Mouse (Mus musculus) liver, adult 2 months (tissue): ENCODE data around the gene Otulinl. TPM values are rescaled to one million over a fixed set of nuclear protein-coding genes. Genes with fewer than 3 reads are reported as not detected.

ENCODE experiments used
- DNase-seq: peaks from one replicate; pipeline ENCODE4 v3.0.0-alpha.2; 2011; ENCODE audit warnings: low read depth, low spot score; ENCODE audit errors: extremely low read depth
- H3K27ac ChIP-seq: fragments of 200-500 bp; replicated peaks from 2 replicates; pipeline ENCODE4 v1.5.1; 2012; ENCODE audit warnings: low read depth, mild to moderate bottlenecking, control low read depth, inconsistent platforms, low read length; ENCODE audit not compliant: insufficient read depth
- H3K27me3 ChIP-seq: fragments of 200-500 bp; 2 replicates; pipeline ENCODE4 v1.6.1; 2012; ENCODE audit warnings: mild to moderate bottlenecking, moderate library complexity, low read length, inconsistent platforms; ENCODE audit not compliant: control insufficient read depth, insufficient read depth
- H3K36me3 ChIP-seq: fragments of 200-500 bp; 2 replicates; pipeline ENCODE4 v1.6.1; 2012; ENCODE audit warnings: low read length, inconsistent platforms; ENCODE audit not compliant: control insufficient read depth, insufficient read depth
- H3K4me1 ChIP-seq: fragments of 200-500 bp; 2 replicates; pipeline ENCODE4 v1.6.1; 2011; ENCODE audit warnings: low read length; ENCODE audit not compliant: control insufficient read depth, insufficient read depth
- H3K4me3 ChIP-seq: fragments of 200-500 bp; 2 replicates; pipeline ENCODE4 v1.5.1; 2011; ENCODE audit warnings: low read depth, mild to moderate bottlenecking, control low read depth, low read length, moderate library complexity; ENCODE audit not compliant: insufficient read depth
- H3K79me2 ChIP-seq: fragments of 200-500 bp; 2 replicates; pipeline ENCODE4 v1.6.1; 2012; ENCODE audit warnings: inconsistent platforms, mild to moderate bottlenecking, low read length, moderate library complexity; ENCODE audit not compliant: control insufficient read depth, insufficient read depth
- H3K9ac ChIP-seq: fragments of 200-500 bp; 2 replicates; pipeline ENCODE4 v1.6.1; 2012; ENCODE audit warnings: low read depth, mild to moderate bottlenecking, control low read depth, inconsistent platforms, low read length
- CTCF ChIP-seq: fragments of 200-500 bp; IDR thresholded peaks from 2 replicates; pipeline ENCODE4 v1.5.1; 2011; ENCODE audit warnings: low read depth, low read length, control low read depth
- POLR2A ChIP-seq: fragments of 200-500 bp; IDR thresholded peaks from 2 replicates; pipeline ENCODE4 v1.6.1; 2011; ENCODE audit warnings: low read length, control low read depth; ENCODE audit not compliant: insufficient read depth; ENCODE audit errors: extremely low read depth
- WGBS: fragments of 180-500 bp; shearing (Covaris S2); methylation state at CpG from one replicate; pipeline ENCODE4 v1.1.7; 2018; 5-methylcytosine and 5-hydroxymethylcytosine counted together
- polyA plus RNA-seq: library from polyadenylated mRNA; depleted of rRNA; stranded (reverse); fragments of >200 nt; gene quantifications from 2 replicates; pipeline ENCODE4 v1.2.3, GENCODE M21; 2012
- total RNA-seq: library from RNA; depleted of rRNA; stranded (reverse); fragments of >200 nt; gene quantifications from 2 replicates; pipeline ENCODE4 v1.2.3, GENCODE M21; 2014

Otulinl gene
- total and polyA plus RNA-seq, 2 experiments: 0.78 to 2.1 TPM

DNA sequence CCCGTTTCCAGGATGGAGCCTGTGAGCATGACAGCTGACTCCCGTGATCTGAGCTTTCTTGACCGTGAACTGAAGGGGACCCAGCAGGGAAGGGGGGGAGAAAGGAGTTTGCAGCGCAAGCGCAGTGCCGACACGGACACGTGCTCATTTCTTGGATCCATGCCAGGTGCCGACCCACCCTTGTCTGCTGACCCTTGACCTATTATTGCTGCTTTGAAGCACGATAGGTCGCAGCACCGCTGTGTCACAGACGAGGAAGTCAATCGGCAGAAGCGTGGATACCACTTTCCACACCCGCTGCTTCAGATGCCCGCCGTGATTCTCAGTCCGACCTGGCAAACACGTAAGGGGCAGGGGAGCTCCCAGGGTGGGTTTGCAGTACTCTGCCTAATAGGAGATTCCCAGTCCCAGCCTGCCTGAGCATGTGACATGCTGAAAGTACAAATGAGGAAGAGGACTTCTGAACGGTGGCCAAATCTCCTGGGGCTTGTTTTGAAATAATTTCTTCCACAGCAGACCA lies 15.9 kb downstream of the Otulinl start:
- Histone ChIP-seq H3K27me3 (no peaks in the 10 kb centered on the region), H3K27ac (peak overlapping the region; percentile 48; the same call in 1 of the 2 replicates), H3K4me3 (no peak overlapping the region; the same call in 1 of the 2 replicates), H3K4me1 (no peaks in the 10 kb centered on the region), H3K79me2 (no peaks in the 10 kb centered on the region), H3K9ac (no peak overlapping the region), H3K36me3 (no peaks in the 10 kb centered on the region)
- TF ChIP-seq CTCF (no peak), POLR2A (no peak)
- peak; percentile 27 for DNase-seq
- 60% methylated on average over 21 of the region's 21 CpGs for WGBS

DNA sequence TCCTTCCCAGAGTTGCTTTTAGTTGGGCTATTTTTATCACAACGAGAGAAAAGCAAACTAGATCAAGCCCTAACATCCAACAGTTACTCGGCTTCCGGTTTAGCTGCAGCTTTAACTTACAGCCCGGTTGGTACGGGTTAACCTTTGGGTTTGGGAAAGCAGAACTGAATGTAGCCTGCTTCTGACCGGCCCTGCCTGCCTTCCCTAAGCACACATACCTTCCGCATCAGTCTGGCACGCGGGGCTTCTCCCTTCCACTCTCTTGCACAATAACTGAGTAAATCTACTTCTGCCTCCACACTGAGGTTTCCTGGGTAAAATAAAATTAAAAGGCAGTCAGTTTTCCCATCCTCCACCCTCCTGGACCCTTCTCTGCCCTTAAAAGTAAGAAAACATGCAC lies 17.3 kb downstream of the Otulinl start:
- H3K9ac ChIP-seq: no peak overlapping the region
- H3K36me3 ChIP-seq: no peaks in the 10 kb centered on the region
- H3K79me2 ChIP-seq: no peaks in the 10 kb centered on the region
- 68% methylated on average over 9 of the region's 9 CpGs for WGBS
- TF ChIP-seq CTCF: no peak
- TF ChIP-seq POLR2A: no peak
- H3K27ac ChIP-seq: no peak overlapping the region
- no peaks in the 10 kb centered on the region for H3K4me1 ChIP-seq
- no peak overlapping the region for H3K4me3 ChIP-seq
- peak; percentile 34 for DNase-seq
- no peaks in the 10 kb centered on the region for H3K27me3 ChIP-seq

DNA sequence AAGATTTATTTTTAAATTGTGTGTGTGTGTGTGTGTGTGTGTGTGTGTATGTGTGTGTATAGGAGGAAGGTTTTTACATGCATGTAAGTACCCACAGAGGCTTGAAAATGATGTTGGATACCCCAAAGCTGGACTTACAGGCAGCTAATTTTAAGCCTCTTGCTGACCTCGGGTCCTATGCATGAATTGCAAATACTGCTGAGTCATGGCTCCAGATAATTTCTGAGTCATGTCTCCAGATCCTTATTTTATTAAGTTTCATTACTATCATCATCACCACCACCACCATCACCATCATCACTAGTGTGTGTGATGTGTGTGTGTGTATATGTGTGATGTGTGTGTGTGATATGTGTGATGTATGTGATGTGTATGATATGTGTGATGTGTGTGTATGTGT lies 18.7 kb downstream of the Otulinl start:
- no peaks in the 10 kb centered on the region for H3K36me3 ChIP-seq
- no peak overlapping the region for H3K9ac ChIP-seq
- H3K27ac ChIP-seq: no peak overlapping the region
- no peak for DNase-seq
- H3K27me3 ChIP-seq: no peaks in the 10 kb centered on the region
- H3K4me3 ChIP-seq: no peak overlapping the region
- H3K79me2 ChIP-seq: no peaks in the 10 kb centered on the region
- TF ChIP-seq POLR2A: no peak
- TF ChIP-seq CTCF: no peak
- WGBS: 38% methylated on average over 1 of the region's 1 CpGs
- no peaks in the 10 kb centered on the region for H3K4me1 ChIP-seq

DNA sequence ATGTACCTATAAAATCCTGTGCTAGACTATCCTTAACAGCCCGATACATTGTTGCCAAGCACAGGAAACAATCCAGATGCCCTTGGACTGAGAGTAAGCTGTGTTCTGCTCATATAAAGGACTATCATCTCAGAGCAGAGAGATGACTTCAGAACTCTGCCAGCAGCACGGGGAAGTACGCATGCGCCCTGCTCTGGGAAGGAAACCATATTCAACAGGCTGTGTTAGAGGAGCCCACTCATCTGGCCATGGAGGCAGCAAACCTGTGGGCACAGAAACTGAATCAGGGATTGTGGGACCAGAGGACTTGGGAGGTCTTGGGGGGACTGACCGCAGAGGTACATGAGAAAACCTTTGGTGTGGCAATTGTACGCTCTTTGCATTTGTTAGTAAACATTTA lies 19.7 kb downstream of the Otulinl start:
- H3K4me1 ChIP-seq: no peaks in the 10 kb centered on the region
- TF ChIP-seq CTCF (no peak), POLR2A (no peak)
- no peaks in the 10 kb centered on the region for H3K36me3 ChIP-seq
- no peaks in the 10 kb centered on the region for H3K79me2 ChIP-seq
- no peak overlapping the region for H3K27ac ChIP-seq
- H3K9ac ChIP-seq: no peak overlapping the region
- DNase-seq: no peak
- no peaks in the 10 kb centered on the region for H3K27me3 ChIP-seq
- 85% methylated on average over 6 of the region's 6 CpGs for WGBS
- H3K4me3 ChIP-seq: no peak overlapping the region

DNA sequence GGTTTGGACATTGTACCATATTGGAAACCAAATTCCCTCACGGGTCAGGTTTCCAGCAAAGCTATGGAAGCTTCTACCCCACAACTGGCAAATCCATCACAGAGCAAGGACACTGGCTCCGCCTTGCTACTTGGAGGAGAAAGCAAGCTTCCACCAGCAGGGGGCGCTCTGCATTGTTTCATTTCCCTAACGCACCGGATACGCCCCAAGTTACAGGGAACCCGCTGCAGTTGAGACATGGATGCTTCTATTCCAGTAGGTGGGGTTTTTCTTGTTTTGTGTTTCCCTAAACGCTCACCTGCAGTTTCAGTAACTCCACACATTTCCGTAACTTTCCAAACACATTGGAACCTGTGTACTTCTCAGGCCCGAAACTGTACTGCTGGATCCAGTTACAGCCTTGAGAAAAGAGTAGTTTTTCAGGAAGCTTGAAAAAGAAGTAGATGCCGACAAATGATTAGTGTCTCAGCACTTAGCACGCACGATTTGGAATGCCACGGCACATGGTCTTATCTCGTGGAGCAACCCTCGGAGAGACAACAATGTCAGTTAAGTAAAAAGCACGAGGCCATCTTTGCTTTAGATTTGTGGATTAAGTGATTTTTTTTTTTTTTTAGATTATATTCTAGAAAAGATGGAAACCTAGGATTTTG lies 21.7 kb downstream of the Otulinl start:
- peak; percentile 39 for DNase-seq
- no peak for TF ChIP-seq POLR2A
- TF ChIP-seq CTCF: peak; percentile 88
- WGBS: 38% methylated on average over 17 of the region's 17 CpGs
- Histone ChIP-seq H3K4me3 (no peak overlapping the region), H3K79me2 (no peaks in the 10 kb centered on the region), H3K36me3 (no peaks in the 10 kb centered on the region), H3K27ac (no peak overlapping the region), H3K9ac (no peak overlapping the region), H3K4me1 (no peaks in the 10 kb centered on the region), H3K27me3 (no peaks in the 10 kb centered on the region)

DNA sequence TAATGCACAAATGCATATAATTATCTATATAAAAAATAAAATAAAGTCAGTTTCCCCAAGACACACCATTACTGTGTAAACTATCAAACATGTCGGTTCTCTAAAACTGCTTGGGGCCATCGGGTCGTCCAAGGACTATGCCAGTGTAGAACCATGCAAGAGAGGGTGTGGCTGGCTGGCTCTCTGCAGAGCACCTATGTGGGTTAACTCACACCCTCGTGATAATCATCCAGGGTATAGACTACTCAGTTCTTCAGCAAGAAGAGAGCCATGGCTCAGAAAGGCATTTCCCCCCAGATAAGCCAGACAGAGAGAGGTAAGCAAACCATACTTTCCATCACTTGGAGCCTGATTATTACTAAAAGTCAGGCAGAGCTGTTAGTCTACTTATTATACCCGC lies 22.2 kb downstream of the Otulinl start:
- H3K27me3 ChIP-seq: no peaks in the 10 kb centered on the region
- H3K36me3 ChIP-seq: no peaks in the 10 kb centered on the region
- no peak overlapping the region for H3K9ac ChIP-seq
- no peak for DNase-seq
- TF ChIP-seq CTCF: no peak
- TF ChIP-seq POLR2A: no peak
- H3K27ac ChIP-seq: no peak overlapping the region
- H3K4me3 ChIP-seq: no peak overlapping the region
- 79% methylated on average over 5 of the region's 5 CpGs for WGBS
- no peaks in the 10 kb centered on the region for H3K79me2 ChIP-seq
- no peaks in the 10 kb centered on the region for H3K4me1 ChIP-seq
